Mouse (Mus musculus) urinary bladder, adult 18-20 months (tissue): ENCODE data around the gene Myo19.

ENCODE experiments used
- DNase-seq, 2 experiments: peaks; one replicate each; pipeline ENCODE4 v3.0.0; 2022; ENCODE audit warnings: low spot score in 2 of 2, mixed read lengths in 2 of 2

Gene Myo19

DNA sequence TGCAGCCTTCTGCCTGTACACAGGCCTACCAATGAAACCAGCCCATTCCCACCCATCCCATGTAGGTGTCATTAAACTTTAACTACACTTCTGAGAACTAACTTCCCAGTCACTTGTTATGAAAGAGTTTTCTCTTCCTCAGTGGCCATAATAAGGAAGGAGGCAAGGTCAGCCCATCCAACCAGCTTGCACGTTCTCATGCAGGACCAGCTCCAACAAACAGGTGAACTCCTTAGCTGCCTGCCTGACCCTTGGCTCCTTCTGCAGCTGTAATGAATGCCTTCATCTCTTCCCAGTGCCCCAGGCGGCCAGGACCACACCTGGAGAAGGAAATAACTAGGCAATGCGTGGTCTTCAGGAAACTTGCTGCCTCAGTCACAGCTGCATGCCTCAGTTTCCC, 65.9 kb downstream of the Myo19 start:
- DNase-seq = no peak

GRCm38 (mm10) chr11:84947206-84947605, 67.3 kb downstream of the Myo19 start:
- no peak for DNase-seq

DNA sequence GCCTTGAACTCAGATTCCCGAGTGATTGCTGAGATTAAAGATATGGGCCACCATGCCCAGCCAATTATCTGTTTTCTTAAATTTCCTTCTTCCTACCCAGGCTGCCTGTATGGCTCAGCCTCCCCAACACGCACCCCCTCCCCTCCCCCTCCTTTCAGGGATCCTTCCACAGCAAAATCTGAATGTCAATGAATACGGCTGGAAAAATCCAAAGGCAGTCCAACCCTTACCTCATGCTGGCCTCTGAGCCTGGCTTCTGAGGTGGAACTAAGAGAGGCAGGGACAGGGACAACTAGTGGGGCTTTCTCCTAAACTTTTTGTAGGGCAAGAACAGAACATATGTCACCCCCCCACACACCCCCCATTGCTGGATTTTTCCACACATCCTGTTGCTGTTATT, 68.2 kb downstream of the Myo19 start:
- no peak for DNase-seq

DNA sequence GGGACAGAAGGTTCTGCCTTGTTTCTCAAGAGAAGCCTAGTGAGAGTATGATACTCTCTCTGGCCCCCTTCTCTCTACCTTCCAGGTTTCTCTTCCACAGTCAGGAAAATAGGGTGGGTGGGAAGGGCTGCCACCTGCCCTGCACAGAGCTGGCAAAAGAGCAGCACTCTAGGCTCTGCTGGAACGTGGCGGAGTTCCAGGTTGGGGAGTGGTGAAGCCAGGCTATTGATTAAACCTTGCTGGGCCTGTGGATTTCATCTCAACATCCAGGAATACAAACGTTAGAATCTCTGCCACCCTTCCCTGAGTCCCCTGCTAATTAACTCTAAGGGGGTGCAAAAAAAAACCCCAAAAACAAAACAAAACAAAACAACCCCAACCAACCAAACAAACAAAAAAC, 68.6 kb downstream of the Myo19 start:
- DNase-seq = no peak

GRCm38 (mm10) chr11:84952611-84953010, 72.7 kb downstream of the Myo19 start:
- no peak for DNase-seq

DNA sequence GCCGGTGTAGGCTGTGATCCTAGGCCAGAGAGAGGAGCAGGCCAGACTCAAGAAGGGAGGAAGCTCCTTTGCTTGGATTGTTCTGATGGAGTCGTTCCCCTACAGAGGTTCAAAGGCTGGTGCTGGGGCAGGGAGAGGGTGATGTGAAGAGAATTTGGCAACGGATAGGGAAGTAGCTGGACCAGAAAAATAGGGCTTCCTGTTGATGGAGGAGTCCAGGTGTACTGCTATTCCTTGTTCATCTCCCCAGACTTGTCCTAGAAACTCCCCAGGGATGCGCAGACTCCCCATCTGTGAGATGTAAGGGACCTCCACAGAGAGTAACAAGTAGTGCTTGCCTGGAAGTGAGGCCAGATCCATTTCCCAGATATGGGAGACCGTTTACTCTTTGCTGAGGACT, 76.5 kb downstream of the Myo19 start:
- DNase-seq = no peak

- DNase-seq = no peak
Observed at GRCm38 (mm10) chr11:84957171-84957570, 77.2 kb downstream of the Myo19 start.

- no peak for DNase-seq
Observed at GRCm38 (mm10) chr11:84957591-84958270, 77.8 kb downstream of the Myo19 start, which contains the start of gene Car4. Gene Car4, plus strand, starts transcription at chr11:84957786.

GRCm38 (mm10) chr11:84958271-84958630, 78.3 kb downstream of the Myo19 start:
- DNase-seq = no peak

GRCm38 (mm10) chr11:84959181-84959580, 79.2 kb downstream of the Myo19 start:
- DNase-seq = no peak

- DNase-seq = no peak
Observed at GRCm38 (mm10) chr11:84959701-84960181, 79.8 kb downstream of the Myo19 start.

- DNase-seq = no peak
Observed at GRCm38 (mm10) chr11:84960291-84960690, 80.3 kb downstream of the Myo19 start.

- no peak for DNase-seq
Observed at GRCm38 (mm10) chr11:84960780-84961179, 80.8 kb downstream of the Myo19 start.
